Mouse (Mus musculus): ENCODE measurements around the gene Ulk1. TPM values are rescaled to one million over a fixed set of nuclear protein-coding genes. Genes with fewer than 3 reads are reported as not detected.
A peak's percentile ranks its signal among the peaks of the same experiment; 100 is the strongest.

Gene Ulk1
- polyA plus RNA-seq, 1 experiment from 2014 or later = 28.2 TPM

- Histone ChIP-seq H3K27me3 (no peaks in the 10 kb centered on the region), H3K4me3 (replicated peaks) (no peak overlapping the region), H3K27ac (no peak overlapping the region), H3K4me1 (replicated peaks) (no peaks in the 10 kb centered on the region), H3K9me3 (no peaks in the 10 kb centered on the region), H3K36me3 (peaks cover 16% of the 10 kb centered on the region; the same call in 1 of the 2 replicates), H3K4me2 (no peak overlapping the region), H3K9ac (replicated peaks) (no peak overlapping the region)
- WGBS = 88% methylated on average over 5 of the region's 5 CpGs
- ATAC-seq (ENCODE audit: insufficient number of reproducible peaks, insufficient read depth, low FRiP score, low TSS enrichment, low read depth) = no peak
These were observed 21.3 kb upstream of the Ulk1 start for GRCm38 (mm10) chr5:110831036-110831720.

GRCm38 (mm10) chr5:110827576-110827975 is 17.7 kb upstream of the Ulk1 start:
- Histone ChIP-seq H3K9ac (replicated peaks) (no peak overlapping the region), H3K9me3 (no peaks in the 10 kb centered on the region), H3K4me1 (replicated peaks) (no peaks in the 10 kb centered on the region), H3K4me2 (no peak overlapping the region), H3K36me3 (peaks cover 10% of the 10 kb centered on the region; the same call in 1 of the 2 replicates), H3K27me3 (no peaks in the 10 kb centered on the region; the same call in 1 of the 2 replicates), H3K27ac (no peak overlapping the region), H3K4me3 (replicated peaks) (no peak overlapping the region)
- WGBS = 85% methylated on average over 5 of the region's 5 CpGs
- no peak for ATAC-seq (ENCODE audit: insufficient number of reproducible peaks, insufficient read depth, low FRiP score, low TSS enrichment, low read depth)

DNA sequence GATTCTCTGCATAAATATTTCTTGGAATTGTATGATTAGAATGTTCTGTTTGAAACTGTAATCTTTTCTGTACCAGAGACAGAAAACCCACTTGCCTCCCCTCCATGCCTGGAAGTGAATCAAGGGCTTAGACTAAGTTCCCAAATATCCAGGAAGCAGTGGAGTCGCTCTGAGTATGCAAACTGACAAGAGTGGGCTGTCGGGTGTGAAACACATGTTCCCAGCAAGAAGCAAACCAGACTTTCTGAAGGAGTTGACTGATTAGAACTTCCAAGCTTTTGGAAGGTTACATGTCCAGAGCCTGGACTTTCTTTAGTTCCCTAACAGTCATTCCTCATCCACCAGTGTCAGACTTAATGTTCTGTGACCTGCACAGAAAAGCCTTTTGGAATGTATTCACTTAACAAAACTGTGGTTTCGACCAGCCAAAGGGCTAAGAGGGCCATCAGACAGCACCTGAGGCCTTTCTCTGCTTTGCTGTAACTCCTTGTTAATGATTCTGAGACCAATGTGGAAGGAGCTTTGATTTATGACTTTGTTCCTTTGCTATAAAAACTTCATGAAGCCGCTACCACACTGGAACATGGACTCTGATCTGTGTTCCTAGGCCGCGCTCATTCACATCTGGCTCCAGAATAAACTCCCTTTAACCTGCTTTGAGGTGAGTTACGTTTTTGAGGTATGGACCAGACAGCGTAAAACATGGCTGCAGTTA is 17.0 kb upstream of the Ulk1 start:
- Histone ChIP-seq H3K27me3 (no peaks in the 10 kb centered on the region; the same call in 1 of the 2 replicates), H3K9me3 (no peaks in the 10 kb centered on the region), H3K9ac (replicated peaks) (no peak overlapping the region), H3K27ac (no peak overlapping the region), H3K4me3 (replicated peaks) (no peak overlapping the region), H3K4me1 (replicated peaks) (no peaks in the 10 kb centered on the region), H3K4me2 (no peak overlapping the region), H3K36me3 (peaks cover 10% of the 10 kb centered on the region; the same call in 1 of the 2 replicates)
- WGBS = 64% methylated on average over 8 of the region's 8 CpGs
- ATAC-seq (ENCODE audit: insufficient number of reproducible peaks, insufficient read depth, low FRiP score, low TSS enrichment, low read depth) = no peak

- Histone ChIP-seq H3K9me3 (no peaks in the 10 kb centered on the region), H3K27me3 (no peaks in the 10 kb centered on the region; the same call in 1 of the 2 replicates), H3K4me3 (replicated peaks) (no peak overlapping the region), H3K27ac (no peak overlapping the region), H3K36me3 (peaks cover 10% of the 10 kb centered on the region; the same call in 1 of the 2 replicates), H3K4me1 (replicated peaks) (no peaks in the 10 kb centered on the region), H3K4me2 (no peak overlapping the region), H3K9ac (replicated peaks) (no peak overlapping the region)
- no peak for ATAC-seq (ENCODE audit: insufficient number of reproducible peaks, insufficient read depth, low FRiP score, low TSS enrichment, low read depth)
- 90% methylated on average over 4 of the region's 4 CpGs for WGBS
These were observed 14.5 kb upstream of the Ulk1 start for GRCm38 (mm10) chr5:110824421-110824820.

DNA sequence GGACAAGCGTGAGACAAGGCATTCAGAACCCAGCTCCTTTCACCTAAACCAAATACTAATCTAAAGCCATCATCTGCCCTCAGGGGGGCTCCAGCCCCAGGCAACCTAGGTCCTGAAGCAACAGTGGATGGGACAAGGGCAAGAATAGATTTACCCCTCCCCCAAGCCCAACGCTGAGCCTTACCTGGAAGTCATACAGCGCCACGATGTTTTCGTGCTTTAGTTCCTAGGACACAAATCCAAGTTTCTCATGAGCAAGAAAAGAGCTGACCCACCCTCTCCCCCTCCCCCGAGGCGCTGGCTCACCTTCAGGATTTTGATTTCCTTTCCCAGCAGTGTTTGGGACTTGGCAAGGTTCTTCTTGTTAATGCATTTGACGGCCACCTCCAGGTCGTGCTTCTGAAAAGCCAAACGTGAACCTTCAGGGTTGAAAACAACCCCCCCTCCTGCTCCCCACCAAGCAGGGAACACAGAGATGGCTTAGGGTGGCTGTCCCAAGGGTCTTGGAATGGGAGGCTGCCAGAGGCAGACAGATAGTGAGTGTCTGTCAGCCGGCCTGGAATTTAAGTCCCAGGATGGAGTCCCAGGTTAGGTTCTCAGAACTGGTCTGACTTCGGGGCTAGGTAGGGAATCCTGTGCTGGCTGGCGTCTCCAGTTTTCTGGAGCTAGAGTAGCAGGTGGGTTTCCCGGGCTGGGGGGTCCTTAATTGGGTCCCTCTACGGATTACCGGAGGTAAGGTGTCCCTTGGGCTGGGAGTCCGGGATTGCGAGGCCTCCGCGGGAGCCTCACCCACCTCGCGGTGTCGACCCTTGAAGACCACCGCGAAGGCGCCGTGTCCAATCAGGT is 853 bp downstream of the Ulk1 start:
- Histone ChIP-seq H3K36me3 (peaks cover 32% of the 10 kb centered on the region), H3K4me1 (replicated peaks) (peaks cover 33% of the 10 kb centered on the region), H3K27me3 (no peaks in the 10 kb centered on the region), H3K9me3 (no peaks in the 10 kb centered on the region), H3K4me2 (peak overlapping the region; percentile 99), H3K9ac (replicated peaks) (peak overlapping the region; percentile 98), H3K27ac (peak overlapping the region; percentile 88), H3K4me3 (replicated peaks) (peak overlapping the region; percentile 98)
- 0 out of 2 replicates have a peak, but pooled peaks have one; percentile 7 for ATAC-seq (ENCODE audit: insufficient number of reproducible peaks, insufficient read depth, low FRiP score, low TSS enrichment, low read depth)
- WGBS = 2% methylated on average over 27 of the region's 27 CpGs

GRCm38 (mm10) chr5:110808061-110808631 is 1.8 kb downstream of the Ulk1 start:
- WGBS = 4% methylated on average over 14 of the region's 14 CpGs
- peak overlapping the region; percentile 99 for H3K4me2 ChIP-seq
- H3K36me3 ChIP-seq = peaks cover 35% of the 10 kb centered on the region
- H3K9ac ChIP-seq (replicated peaks) = peak overlapping the region; percentile 98
- no peaks in the 10 kb centered on the region for H3K9me3 ChIP-seq
- peak; percentile 45; the same call in 1 of the 2 replicates for ATAC-seq (ENCODE audit: insufficient number of reproducible peaks, insufficient read depth, low FRiP score, low TSS enrichment, low read depth)
- H3K27ac ChIP-seq = peak overlapping the region; percentile 26
- peak overlapping the region; percentile 98 for H3K4me3 ChIP-seq (replicated peaks)
- peaks cover 33% of the 10 kb centered on the region for H3K4me1 ChIP-seq (replicated peaks)
- H3K27me3 ChIP-seq = no peaks in the 10 kb centered on the region

GRCm38 (mm10) chr5:110807453-110807852 is 2.4 kb downstream of the Ulk1 start:
- H3K4me3 ChIP-seq (replicated peaks) = peak overlapping the region; percentile 98
- WGBS = 84% methylated on average over 4 of the region's 4 CpGs
- peak overlapping the region; percentile 98 for H3K9ac ChIP-seq (replicated peaks)
- peak overlapping the region; percentile 99 for H3K4me2 ChIP-seq
- H3K27ac ChIP-seq = peak overlapping the region; percentile 26; the same call in 1 of the 2 replicates
- no peak for ATAC-seq (ENCODE audit: insufficient number of reproducible peaks, insufficient read depth, low FRiP score, low TSS enrichment, low read depth)
- peaks cover 40% of the 10 kb centered on the region for H3K36me3 ChIP-seq
- no peaks in the 10 kb centered on the region for H3K27me3 ChIP-seq
- H3K9me3 ChIP-seq = no peaks in the 10 kb centered on the region
- peaks cover 33% of the 10 kb centered on the region for H3K4me1 ChIP-seq (replicated peaks)

DNA sequence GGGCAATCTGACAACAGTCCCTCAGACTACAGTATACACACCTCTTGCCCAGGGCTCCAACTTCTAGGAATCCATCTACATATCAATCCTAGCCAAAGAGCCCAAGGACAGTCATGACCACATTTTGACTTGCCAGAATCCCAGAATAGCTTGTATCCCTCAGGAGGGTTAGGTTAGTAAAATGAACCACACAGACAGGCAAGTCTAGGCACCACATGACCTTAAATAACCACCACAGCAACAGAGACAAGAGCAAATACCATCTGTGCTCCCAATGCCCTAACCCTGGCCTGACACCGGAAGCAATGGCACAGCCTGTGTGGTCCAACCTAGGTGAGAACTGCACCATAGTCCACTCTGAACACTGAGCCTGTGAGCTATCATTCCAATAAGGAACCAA is 3.2 kb downstream of the Ulk1 start:
- H3K4me2 ChIP-seq = no peak overlapping the region
- peaks cover 33% of the 10 kb centered on the region for H3K4me1 ChIP-seq (replicated peaks)
- no peaks in the 10 kb centered on the region for H3K27me3 ChIP-seq
- peaks cover 48% of the 10 kb centered on the region for H3K36me3 ChIP-seq
- no peak overlapping the region for H3K4me3 ChIP-seq (replicated peaks)
- 91% methylated on average over 1 of the region's 1 CpGs for WGBS
- no peaks in the 10 kb centered on the region for H3K9me3 ChIP-seq
- no peak for ATAC-seq (ENCODE audit: insufficient number of reproducible peaks, insufficient read depth, low FRiP score, low TSS enrichment, low read depth)
- H3K9ac ChIP-seq (replicated peaks) = 0 out of 2 replicates have a peak overlapping the region, but pooled peaks have one; percentile 23
- no peak overlapping the region for H3K27ac ChIP-seq

- H3K4me2 ChIP-seq = no peak overlapping the region
- H3K9ac ChIP-seq (replicated peaks) = no peak overlapping the region
These were observed 3.7 kb downstream of the Ulk1 start for GRCm38 (mm10) chr5:110806154-110806553.

DNA sequence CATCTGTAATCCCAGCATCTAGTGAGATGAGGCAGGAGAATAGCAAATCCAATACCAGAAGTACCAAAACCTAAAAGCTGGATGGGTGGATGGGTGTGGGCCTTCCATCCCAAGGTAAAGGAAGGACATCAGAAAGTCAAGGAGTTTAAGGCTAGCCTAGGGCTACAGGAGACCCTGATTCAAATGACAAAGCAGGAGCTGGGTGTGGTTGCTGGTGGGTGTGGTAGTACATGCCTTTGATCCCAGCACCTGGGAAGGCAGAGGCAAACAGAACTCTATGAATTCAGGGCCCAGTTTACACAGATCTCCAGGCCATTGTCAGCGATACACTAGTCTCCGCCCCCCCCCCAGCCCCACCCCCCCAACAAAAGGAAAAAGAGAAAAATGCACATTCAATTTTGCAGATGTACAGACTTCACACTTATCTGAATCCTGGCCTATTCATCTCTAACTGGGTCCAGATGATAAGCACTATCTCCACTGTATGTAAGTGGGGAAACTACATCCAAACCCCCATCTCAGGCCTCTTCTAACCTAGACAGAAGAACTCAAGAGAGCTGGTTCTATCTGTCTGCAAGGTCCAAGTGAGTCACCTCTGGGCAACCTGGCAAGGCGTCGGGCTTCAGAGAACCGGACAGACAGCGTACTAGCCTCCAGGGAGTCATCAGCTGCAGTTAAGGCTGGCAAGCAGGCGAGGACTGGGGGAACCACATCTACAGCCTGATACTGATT is 5.7 kb downstream of the Ulk1 start:
- no peaks in the 10 kb centered on the region for H3K9me3 ChIP-seq
- no peak for ATAC-seq (ENCODE audit: insufficient number of reproducible peaks, insufficient read depth, low FRiP score, low TSS enrichment, low read depth)
- H3K27me3 ChIP-seq = no peaks in the 10 kb centered on the region
- no peak overlapping the region for H3K4me3 ChIP-seq (replicated peaks)
- 85% methylated on average over 7 of the region's 7 CpGs for WGBS
- H3K9ac ChIP-seq (replicated peaks) = no peak overlapping the region
- H3K4me1 ChIP-seq (replicated peaks) = peaks cover 32% of the 10 kb centered on the region
- peaks cover 72% of the 10 kb centered on the region for H3K36me3 ChIP-seq
- H3K27ac ChIP-seq = no peak overlapping the region
- H3K4me2 ChIP-seq = no peak overlapping the region

More at GRCm38 (mm10) chr5:110806154-110806553, 3.7 kb downstream of the Ulk1 start:
- WGBS = 84% methylated on average over 4 of the region's 4 CpGs
- Histone ChIP-seq H3K27ac (no peak overlapping the region), H3K4me3 (replicated peaks) (no peak overlapping the region), H3K36me3 (peaks cover 53% of the 10 kb centered on the region), H3K27me3 (no peaks in the 10 kb centered on the region), H3K9me3 (no peaks in the 10 kb centered on the region), H3K4me1 (replicated peaks) (peaks cover 33% of the 10 kb centered on the region)
- ATAC-seq (ENCODE audit: insufficient number of reproducible peaks, insufficient read depth, low FRiP score, low TSS enrichment, low read depth) = no peak

Data from limb, embryonic 12.5 days (tissue).